Mouse (Mus musculus) hindbrain, embryonic 10.5 days (tissue): ENCODE data around the gene Zfp442. TPM values are rescaled to one million over a fixed set of nuclear protein-coding genes. Genes with fewer than 3 reads are reported as not detected.
"Not testable (repeated sequence)": the region's sequence is repeated elsewhere in the genome, so short reads cannot be mapped to it uniquely, and the experiment has no call there.

Experiments used
- DNase-seq: peaks from one replicate; pipeline ENCODE4 v3.0.0-alpha.2; 2017; ENCODE audit warnings: low spot score
- H3K27ac ChIP-seq: fragments of 300-500 bp; sonication (generic); 2 replicates; pipeline ENCODE4 v1.5.1; 2016; ENCODE audit warnings: mild to moderate bottlenecking, moderate library complexity
- H3K27me3 ChIP-seq: fragments of 300-500 bp; sonication (generic); 2 replicates; pipeline ENCODE4 v1.6.1; 2016; ENCODE audit warnings: mild to moderate bottlenecking; ENCODE audit not compliant: poor library complexity, insufficient read depth, severe bottlenecking
- H3K36me3 ChIP-seq: fragments of 300-500 bp; sonication (generic); 2 replicates; pipeline ENCODE4 v1.6.1; 2016; ENCODE audit warnings: mild to moderate bottlenecking, moderate library complexity
- H3K4me1 ChIP-seq: fragments of 300-500 bp; sonication (generic); replicated peaks from 2 replicates; pipeline ENCODE4 v1.6.1; 2016; ENCODE audit warnings: mild to moderate bottlenecking
- H3K4me3 ChIP-seq: fragments of 300-500 bp; sonication (generic); 2 replicates; pipeline ENCODE4 v1.5.1; 2016; ENCODE audit warnings: mild to moderate bottlenecking, moderate library complexity
- H3K9me3 ChIP-seq: fragments of 300-500 bp; sonication (generic); 2 replicates; pipeline ENCODE4 v1.6.1; 2016; ENCODE audit warnings: mild to moderate bottlenecking, moderate library complexity
- WGBS: fragments of 180-500 bp; shearing (Covaris S2); methylation state at CpG from one replicate; pipeline ENCODE4 v1.1.7; 2016; 5-methylcytosine and 5-hydroxymethylcytosine counted together
- polyA plus RNA-seq: library from polyadenylated mRNA; unstranded; fragments of >200 nt; fragmentation: Nextera tagmentation; extraction: Ambion mirVana; gene quantifications from 2 replicates; pipeline ENCODE4 v1.2.1, GENCODE M21; 2016

The Zfp442 gene
- 6.1 and 9.6 TPM in 2 replicates for polyA plus RNA-seq

GRCm38 (mm10) chr2:150451180-150451919, at the start of gene Zfp442:
Zfp442 (minus strand) TSS chr2:150451486.
- H3K27me3 ChIP-seq, H3K4me1 ChIP-seq, H3K36me3 ChIP-seq, H3K9me3 ChIP-seq: not testable (repeated sequence)
- DNase-seq: peak; percentile 71
- WGBS: under 1% methylated on average over 18 of the region's 18 CpGs
- Histone ChIP-seq H3K4me3 (peak within 1 kb of the TSS; percentile 58), H3K27ac (peak within 1 kb of the TSS; percentile 84)

- WGBS: 44% methylated on average over 60 of the region's 60 CpGs
- H3K36me3 ChIP-seq, H3K27ac ChIP-seq, H3K27me3 ChIP-seq, H3K4me1 ChIP-seq, H3K9me3 ChIP-seq: not testable (repeated sequence)
- peak; percentile 8 for DNase-seq
- H3K4me3 ChIP-seq: peak overlapping the region; percentile 36
Measured at GRCm38 (mm10) chr2:150500124-150500973, 49.1 kb upstream of the Zfp442 start.

GRCm38 (mm10) chr2:150493031-150493430, 41.7 kb upstream of the Zfp442 start:
- Histone ChIP-seq H3K27ac (no peak overlapping the region), H3K4me3 (no peak overlapping the region), H3K9me3 (0 out of 2 replicates have a peak, but pooled peaks cover 3% of the 10 kb centered on the region), H3K27me3 (no peaks in the 10 kb centered on the region), H3K4me1 (no peaks in the 10 kb centered on the region), H3K36me3 (no peaks in the 10 kb centered on the region)
- WGBS: 63% methylated on average over 2 of the region's 2 CpGs
- no peak for DNase-seq

GRCm38 (mm10) chr2:150484939-150485778, 33.9 kb upstream of the Zfp442 start, which contains the start of gene Zfp345:
Zfp345 (minus strand) TSS chr2:150485091.
- H3K4me1 ChIP-seq, H3K27ac ChIP-seq, H3K27me3 ChIP-seq, H3K9me3 ChIP-seq, H3K4me3 ChIP-seq, H3K36me3 ChIP-seq, DNase-seq: not testable (repeated sequence)
- WGBS: 68% methylated on average over 8 of the region's 8 CpGs

- H3K4me1 ChIP-seq, H3K4me3 ChIP-seq, H3K27ac ChIP-seq, H3K27me3 ChIP-seq, DNase-seq: not testable (repeated sequence)
- 85% methylated on average over 1 of the region's 1 CpGs for WGBS
- H3K9me3 ChIP-seq: peaks cover 33% of the 10 kb centered on the region
- peaks cover 27% of the 10 kb centered on the region for H3K36me3 ChIP-seq
Measured at GRCm38 (mm10) chr2:150439084-150439483, 12.2 kb downstream of the Zfp442 start.

- WGBS: 90% methylated on average over 17 of the region's 17 CpGs
Measured at GRCm38 (mm10) chr2:150412146-150412545, 39.1 kb downstream of the Zfp442 start.

GRCm38 (mm10) chr2:150390198-150390597, 61.1 kb downstream of the Zfp442 start:
- DNase-seq: no peak
- H3K27ac ChIP-seq: no peak overlapping the region
- H3K36me3 ChIP-seq: no peaks in the 10 kb centered on the region
- 84% methylated on average over 1 of the region's 1 CpGs for WGBS
- H3K27me3 ChIP-seq: no peaks in the 10 kb centered on the region
- peaks cover 19% of the 10 kb centered on the region; the same call in 1 of the 2 replicates for H3K9me3 ChIP-seq
- H3K4me1 ChIP-seq: no peaks in the 10 kb centered on the region
- H3K4me3 ChIP-seq: no peak overlapping the region

More at GRCm38 (mm10) chr2:150412146-150412545, 39.1 kb downstream of the Zfp442 start:
- H3K36me3 ChIP-seq: peaks cover 45% of the 10 kb centered on the region
- H3K9me3 ChIP-seq: peaks cover 39% of the 10 kb centered on the region
- not testable (repeated sequence) for H3K27ac ChIP-seq, H3K4me3 ChIP-seq, H3K27me3 ChIP-seq, H3K4me1 ChIP-seq, DNase-seq

- not testable (repeated sequence) for H3K36me3 ChIP-seq, H3K27me3 ChIP-seq, H3K27ac ChIP-seq, H3K4me1 ChIP-seq, DNase-seq, H3K4me3 ChIP-seq
- peaks cover 15% of the 10 kb centered on the region; the same call in 1 of the 2 replicates for H3K9me3 ChIP-seq
- WGBS: 92% methylated on average over 19 of the region's 19 CpGs
Measured at GRCm38 (mm10) chr2:150385553-150386106, 65.7 kb downstream of the Zfp442 start.

- H3K9me3 ChIP-seq: no peaks in the 10 kb centered on the region
- peak overlapping the region; percentile 93 for H3K27ac ChIP-seq
- 17% methylated on average over 4 of the region's 4 CpGs for WGBS
- H3K4me1 ChIP-seq: 0 out of 2 replicates have a peak, but pooled peaks cover 4% of the 10 kb centered on the region
- DNase-seq: no peak
- no peaks in the 10 kb centered on the region for H3K27me3 ChIP-seq
- H3K36me3 ChIP-seq: peaks cover 8% of the 10 kb centered on the region; the same call in 1 of the 2 replicates
- peak overlapping the region; percentile 69 for H3K4me3 ChIP-seq
Measured at GRCm38 (mm10) chr2:150362878-150363229, 88.4 kb downstream of the Zfp442 start.

GRCm38 (mm10) chr2:150362113-150362877, 89.0 kb downstream of the Zfp442 start, which contains the start of gene 3300002I08Rik:
3300002I08Rik (minus strand) TSS chr2:150362765.
- 6% methylated on average over 17 of the region's 17 CpGs for WGBS
- H3K36me3 ChIP-seq: peaks cover 12% of the 10 kb centered on the region
- H3K27ac ChIP-seq: peak within 1 kb of the TSS; percentile 93
- H3K4me3 ChIP-seq: peak within 1 kb of the TSS; percentile 69
- not testable (repeated sequence) for H3K27me3 ChIP-seq, H3K9me3 ChIP-seq, H3K4me1 ChIP-seq
- peak; percentile 87 for DNase-seq
